Mouse (Mus musculus): Measurements from ENCODE around the gene Rp2. TPM values are rescaled to one million over a fixed set of nuclear protein-coding genes. Genes with fewer than 3 reads are reported as not detected.
"Not testable (repeated sequence)": the region's sequence is repeated elsewhere in the genome, so short reads cannot be mapped to it uniquely, and the experiment has no call there.

Rp2 gene
- polyA plus RNA-seq, 1 experiment from 2014 or later = 10.2 TPM

DNA sequence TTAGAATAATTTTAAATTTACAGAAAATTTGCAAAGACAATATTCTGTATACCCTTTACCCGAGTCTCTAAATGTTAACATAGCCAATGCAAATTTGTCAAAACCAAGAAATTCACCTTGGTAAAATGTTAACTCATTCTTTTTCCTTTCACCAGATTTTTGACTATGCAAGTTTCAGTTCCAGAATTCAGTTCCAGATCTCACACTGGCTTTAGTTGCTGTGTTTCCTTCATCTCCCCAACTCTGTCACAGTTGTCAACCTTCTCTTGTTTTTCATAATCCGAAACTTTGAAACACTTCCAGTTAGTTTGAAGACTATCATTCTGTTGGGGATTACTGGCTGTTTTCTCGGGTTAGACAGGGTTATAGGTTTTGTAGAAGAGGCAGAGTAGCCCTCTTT, 22.7 kb downstream of the Rp2 start:
- Histone ChIP-seq H3K27me3 (no peaks in the 10 kb centered on the region), H3K9me3 (replicated peaks) (no peaks in the 10 kb centered on the region), H3K4me1 (replicated peaks) (no peaks in the 10 kb centered on the region), H3K4me3 (replicated peaks) (no peak overlapping the region), H3K4me2 (no peak overlapping the region), H3K36me3 (0 out of 2 replicates have a peak, but pooled peaks cover 3% of the 10 kb centered on the region), H3K9ac (no peak overlapping the region), H3K27ac (no peak overlapping the region)
- DNase-seq (no peak), ATAC-seq (ENCODE audit: low read depth) (no peak)
- WGBS (ENCODE audit: insufficient replicate concordance) = 61% methylated on average over 3 of the region's 3 CpGs

DNA sequence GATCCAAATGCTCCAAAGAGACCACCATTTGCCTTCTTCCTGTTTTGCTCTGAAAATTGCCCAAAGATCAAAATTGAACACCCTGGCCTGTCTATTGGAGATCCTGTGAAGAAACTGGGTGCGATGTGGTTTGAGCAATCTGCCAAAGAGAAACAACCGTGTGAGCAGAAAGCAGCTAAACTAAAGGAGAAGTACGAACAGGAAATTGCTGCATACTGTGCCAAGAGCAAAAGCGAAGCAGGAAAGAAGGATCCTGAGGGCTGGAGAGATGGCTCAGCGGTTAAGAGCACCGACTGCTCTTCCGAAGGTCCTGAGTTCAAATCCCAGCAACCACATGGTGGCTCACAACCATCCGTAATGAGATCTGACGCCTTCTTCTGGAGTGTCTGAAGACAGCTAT, 27.7 kb downstream of the Rp2 start:
- not testable (repeated sequence) for H3K4me2 ChIP-seq; H3K4me3 ChIP-seq (replicated peaks); H3K36me3 ChIP-seq; H3K4me1 ChIP-seq (replicated peaks); H3K9ac ChIP-seq; DNase-seq; H3K27me3 ChIP-seq; H3K9me3 ChIP-seq (replicated peaks); H3K27ac ChIP-seq; ATAC-seq (ENCODE audit: low read depth)
- WGBS (ENCODE audit: insufficient replicate concordance) = 74% methylated on average over 9 of the region's 9 CpGs

DNA sequence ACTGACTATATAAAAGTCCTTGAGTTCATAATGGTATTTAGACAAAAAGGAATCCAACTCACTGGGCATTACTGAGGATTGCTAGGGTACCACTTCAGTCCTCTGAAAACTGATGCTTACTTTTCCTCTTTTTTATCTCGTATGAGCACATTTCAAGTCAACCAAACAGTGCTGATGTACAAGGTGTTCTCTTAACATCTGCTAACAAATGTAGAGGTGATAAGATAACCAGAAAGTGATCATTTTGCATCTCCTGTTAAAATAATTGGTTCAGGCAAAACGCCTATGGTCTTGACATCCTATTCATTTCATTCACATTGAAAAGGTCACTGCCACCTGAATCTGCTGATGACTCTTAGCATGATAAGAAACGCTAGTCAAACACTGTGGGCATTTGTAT, 28.7 kb downstream of the Rp2 start:
- DNase-seq (no peak), ATAC-seq (ENCODE audit: low read depth) (no peak)
- H3K9me3 ChIP-seq (replicated peaks) = no peaks in the 10 kb centered on the region
- no peaks in the 10 kb centered on the region for H3K4me1 ChIP-seq (replicated peaks)
- H3K9ac ChIP-seq = no peak overlapping the region
- WGBS (ENCODE audit: insufficient replicate concordance) = 46% methylated on average over 3 of the region's 3 CpGs
- no peaks in the 10 kb centered on the region for H3K27me3 ChIP-seq
- no peak overlapping the region for H3K27ac ChIP-seq
- H3K36me3 ChIP-seq = no peaks in the 10 kb centered on the region
- no peak overlapping the region for H3K4me2 ChIP-seq
- H3K4me3 ChIP-seq (replicated peaks) = no peak overlapping the region

DNA sequence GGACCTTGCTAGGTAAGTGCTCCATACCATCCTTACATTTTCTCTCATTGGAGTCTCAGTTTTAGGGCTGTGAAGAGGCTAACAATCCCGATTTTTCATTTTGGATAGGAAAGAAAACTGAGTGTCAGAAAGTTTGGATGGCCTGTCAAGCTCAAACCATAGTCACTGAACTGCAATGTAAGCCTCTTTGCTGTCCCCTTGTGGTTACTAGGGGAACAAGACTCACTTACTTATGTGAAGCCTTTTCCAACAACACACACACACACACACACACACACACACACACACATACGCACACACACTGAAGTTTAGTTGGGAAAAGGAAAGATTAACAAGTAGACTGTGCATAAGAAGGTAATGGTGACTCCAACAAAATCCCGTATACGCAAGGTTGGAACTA, 39.8 kb downstream of the Rp2 start:
- Histone ChIP-seq H3K36me3 (no peaks in the 10 kb centered on the region), H3K4me2 (no peak overlapping the region), H3K4me3 (replicated peaks) (no peak overlapping the region), H3K27ac (no peak overlapping the region), H3K27me3 (no peaks in the 10 kb centered on the region), H3K4me1 (replicated peaks) (peaks cover 4% of the 10 kb centered on the region), H3K9me3 (replicated peaks) (no peaks in the 10 kb centered on the region), H3K9ac (no peak overlapping the region)
- WGBS (ENCODE audit: insufficient replicate concordance) = 68% methylated on average over 4 of the region's 4 CpGs
- DNase-seq (no peak), ATAC-seq (ENCODE audit: low read depth) (no peak)

DNA sequence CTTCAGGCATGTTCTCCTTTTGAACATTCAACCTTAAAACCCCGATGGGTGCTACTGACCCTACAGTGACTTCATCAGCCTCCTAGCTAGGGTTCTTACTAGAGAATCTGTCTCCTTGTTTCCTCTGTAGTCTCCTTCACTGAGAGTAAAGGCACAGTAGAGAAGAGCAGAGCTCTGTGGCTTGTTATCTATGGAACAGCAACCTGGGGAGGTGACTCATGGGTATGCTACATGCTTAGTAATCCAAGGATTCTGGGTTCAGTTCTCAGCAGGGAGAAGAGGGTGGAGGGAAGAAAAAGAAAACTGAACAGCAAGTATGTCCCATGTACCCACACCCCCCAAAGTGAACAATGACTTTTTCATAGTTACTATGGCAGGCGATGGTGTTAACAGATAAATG, 42.6 kb downstream of the Rp2 start:
- no peaks in the 10 kb centered on the region for H3K36me3 ChIP-seq
- peak; percentile 53 for ATAC-seq (ENCODE audit: low read depth)
- H3K27ac ChIP-seq = no peak overlapping the region
- H3K4me3 ChIP-seq (replicated peaks) = no peak overlapping the region
- no peaks in the 10 kb centered on the region for H3K9me3 ChIP-seq (replicated peaks)
- H3K27me3 ChIP-seq = no peaks in the 10 kb centered on the region
- H3K9ac ChIP-seq = no peak overlapping the region
- peaks cover 6% of the 10 kb centered on the region for H3K4me1 ChIP-seq (replicated peaks)
- WGBS (ENCODE audit: insufficient replicate concordance) = 72% methylated on average over 2 of the region's 2 CpGs
- H3K4me2 ChIP-seq = no peak overlapping the region
- no peak for DNase-seq

DNA sequence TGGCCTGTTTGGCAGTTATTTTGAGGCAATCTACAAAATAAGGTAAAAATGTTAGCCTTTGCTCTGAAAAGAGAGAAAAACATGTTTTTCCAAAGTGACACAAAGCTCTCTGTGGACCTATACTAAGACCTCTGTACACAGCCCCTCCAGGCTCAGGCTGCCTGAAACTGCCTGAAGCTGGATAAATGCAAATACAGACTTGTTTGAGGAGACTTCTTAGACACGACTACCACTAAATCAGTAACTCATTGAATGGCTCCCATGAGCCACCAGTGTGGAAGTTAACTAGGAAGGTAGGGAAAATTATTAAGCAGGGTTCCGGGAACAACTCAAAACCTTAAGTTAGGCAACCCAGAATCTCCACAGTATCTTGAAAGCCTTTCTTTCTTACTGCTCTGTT, 43.4 kb downstream of the Rp2 start:
- H3K9me3 ChIP-seq (replicated peaks) = no peaks in the 10 kb centered on the region

DNA sequence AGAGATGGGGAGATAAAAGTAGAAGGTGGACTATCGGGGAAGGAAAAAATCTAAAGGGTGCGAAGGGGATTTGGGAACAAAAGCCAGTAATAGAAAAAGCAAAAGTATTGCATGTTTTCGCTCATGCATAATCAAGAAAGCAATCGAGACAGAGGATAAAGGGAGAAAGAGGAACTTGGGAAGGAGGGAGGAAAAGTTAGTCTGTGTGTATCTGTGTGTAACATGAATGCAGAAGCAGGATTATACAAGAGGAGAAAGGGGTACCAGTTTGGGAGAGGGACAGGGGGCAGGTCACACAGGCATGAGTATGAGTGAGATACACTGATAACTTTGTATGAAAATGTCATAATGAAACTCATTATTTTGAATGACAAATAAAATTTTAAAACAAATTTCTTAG, 47.1 kb downstream of the Rp2 start:
- Histone ChIP-seq H3K36me3 (no peaks in the 10 kb centered on the region), H3K9me3 (replicated peaks) (no peaks in the 10 kb centered on the region), H3K4me2 (no peak overlapping the region), H3K27ac (no peak overlapping the region), H3K4me1 (replicated peaks) (peaks cover 10% of the 10 kb centered on the region), H3K9ac (no peak overlapping the region), H3K4me3 (replicated peaks) (no peak overlapping the region), H3K27me3 (no peaks in the 10 kb centered on the region)
- DNase-seq = no peak
- no peak for ATAC-seq (ENCODE audit: low read depth)
- WGBS (ENCODE audit: insufficient replicate concordance) = 59% methylated on average over 4 of the region's 4 CpGs

More for the DNA sequence above, 43.4 kb downstream of the Rp2 start:
- no peak overlapping the region for H3K4me3 ChIP-seq (replicated peaks)
- no peak for DNase-seq
- H3K9ac ChIP-seq = no peak overlapping the region
- H3K36me3 ChIP-seq = no peaks in the 10 kb centered on the region
- peaks cover 9% of the 10 kb centered on the region for H3K4me1 ChIP-seq (replicated peaks)
- no peak overlapping the region for H3K27ac ChIP-seq
- WGBS (ENCODE audit: insufficient replicate concordance) = 43% methylated on average over 2 of the region's 2 CpGs
- H3K27me3 ChIP-seq = no peaks in the 10 kb centered on the region
- H3K4me2 ChIP-seq = no peak overlapping the region
- no peak for ATAC-seq (ENCODE audit: low read depth)

DNA sequence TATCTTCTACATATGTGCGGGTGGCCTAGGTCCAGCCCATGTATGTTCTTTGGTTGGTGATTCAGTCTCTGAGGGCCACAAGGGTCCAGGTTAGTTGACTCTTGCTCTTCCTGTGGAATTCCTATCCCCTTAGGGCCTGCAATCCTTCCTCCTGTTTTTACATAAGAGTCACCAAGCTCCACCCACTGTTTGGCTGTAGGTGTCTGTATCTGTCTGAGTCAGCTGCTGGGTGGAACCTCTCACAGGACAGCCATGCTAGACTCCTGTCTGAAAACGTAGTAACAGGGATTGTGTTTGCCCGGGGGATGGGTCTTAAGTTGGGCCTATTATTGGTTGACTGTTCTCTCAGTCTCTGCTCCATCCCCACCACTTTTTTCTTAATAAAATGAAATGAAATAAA, 47.9 kb downstream of the Rp2 start:
- Histone ChIP-seq H3K4me3 (replicated peaks) (no peak overlapping the region), H3K9ac (no peak overlapping the region), H3K9me3 (replicated peaks) (no peaks in the 10 kb centered on the region), H3K36me3 (no peaks in the 10 kb centered on the region), H3K27me3 (no peaks in the 10 kb centered on the region), H3K4me1 (replicated peaks) (peaks cover 10% of the 10 kb centered on the region), H3K4me2 (no peak overlapping the region), H3K27ac (peak overlapping the region; percentile 50)
- ATAC-seq (ENCODE audit: low read depth) = peak; percentile 87
- DNase-seq = peak; percentile 40
- WGBS (ENCODE audit: insufficient replicate concordance) = 61% methylated on average over 3 of the region's 3 CpGs

DNA sequence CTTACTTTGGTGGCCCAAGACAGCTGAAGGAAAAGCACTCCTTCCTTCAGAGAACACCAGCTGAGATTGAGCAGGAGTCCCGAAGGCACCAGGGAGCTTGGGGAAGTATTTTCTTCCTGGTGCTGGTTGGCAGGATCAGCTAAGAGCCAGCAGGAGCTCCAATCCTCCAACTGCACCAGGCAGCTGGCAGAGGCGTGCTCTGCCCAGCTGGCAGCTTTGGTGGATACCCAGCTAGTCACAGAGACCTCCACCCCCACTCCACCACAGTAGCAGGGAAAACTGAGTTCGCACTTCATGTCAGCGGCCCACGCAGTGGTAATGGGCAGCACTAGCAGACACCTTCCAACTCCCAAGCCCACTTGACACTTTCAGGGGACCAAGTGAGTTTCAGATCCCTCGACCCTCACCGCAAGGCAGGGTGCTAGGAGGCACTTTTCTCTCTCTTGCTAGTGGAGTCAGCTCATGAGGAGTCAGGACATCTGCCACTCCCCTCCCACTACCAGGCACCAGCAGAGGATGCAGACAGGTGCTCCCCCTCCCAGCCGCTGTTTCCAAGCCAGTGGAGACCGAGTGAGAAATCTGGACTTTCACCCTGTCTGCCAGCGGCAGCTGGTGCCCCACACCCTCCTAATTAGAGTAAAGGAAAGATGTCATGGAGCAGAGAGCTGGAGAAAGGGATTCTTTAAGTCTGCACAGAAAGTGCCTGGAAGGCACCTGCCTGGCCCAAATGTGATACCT, 50.8 kb downstream of the Rp2 start:
- Histone ChIP-seq H3K4me2 (no peak overlapping the region), H3K27ac (no peak overlapping the region), H3K4me3 (replicated peaks) (no peak overlapping the region), H3K9me3 (replicated peaks) (no peaks in the 10 kb centered on the region), H3K27me3 (no peaks in the 10 kb centered on the region), H3K9ac (no peak overlapping the region), H3K4me1 (replicated peaks) (peaks cover 9% of the 10 kb centered on the region), H3K36me3 (no peaks in the 10 kb centered on the region)
- no peak for DNase-seq
- ATAC-seq (ENCODE audit: low read depth) = 0 out of 2 replicates have a peak, but pooled peaks have one; percentile 11
- 56% methylated on average over 10 of the region's 10 CpGs for WGBS (ENCODE audit: insufficient replicate concordance)

DNA sequence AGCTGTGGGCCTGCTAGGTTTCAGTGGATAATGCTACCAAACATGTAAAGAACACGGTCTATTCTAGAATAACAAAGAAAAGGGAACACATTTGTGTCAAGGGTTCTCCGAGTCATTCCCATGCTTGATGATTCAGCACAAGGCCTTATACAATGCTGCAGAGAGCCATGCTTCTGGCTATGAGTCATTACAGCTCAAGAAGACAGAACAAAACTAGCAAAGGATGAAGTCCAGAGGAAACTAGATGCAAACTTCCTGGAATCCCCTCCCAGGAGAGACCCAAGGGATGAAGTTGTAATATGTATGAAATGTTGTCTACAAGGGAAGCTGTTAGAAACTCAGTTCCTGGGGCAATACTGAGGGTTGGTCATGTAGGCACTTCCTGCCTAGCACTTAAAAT, 54.2 kb downstream of the Rp2 start:
- Histone ChIP-seq H3K27ac (no peak overlapping the region), H3K36me3 (no peaks in the 10 kb centered on the region), H3K4me2 (no peak overlapping the region), H3K9me3 (replicated peaks) (no peaks in the 10 kb centered on the region), H3K4me1 (replicated peaks) (peaks cover 3% of the 10 kb centered on the region; the same call in 1 of the 2 replicates), H3K27me3 (no peaks in the 10 kb centered on the region), H3K9ac (no peak overlapping the region), H3K4me3 (replicated peaks) (no peak overlapping the region)
- ATAC-seq (ENCODE audit: low read depth) = no peak
- WGBS (ENCODE audit: insufficient replicate concordance) = 54% methylated on average over 2 of the region's 2 CpGs
- DNase-seq = no peak

DNA sequence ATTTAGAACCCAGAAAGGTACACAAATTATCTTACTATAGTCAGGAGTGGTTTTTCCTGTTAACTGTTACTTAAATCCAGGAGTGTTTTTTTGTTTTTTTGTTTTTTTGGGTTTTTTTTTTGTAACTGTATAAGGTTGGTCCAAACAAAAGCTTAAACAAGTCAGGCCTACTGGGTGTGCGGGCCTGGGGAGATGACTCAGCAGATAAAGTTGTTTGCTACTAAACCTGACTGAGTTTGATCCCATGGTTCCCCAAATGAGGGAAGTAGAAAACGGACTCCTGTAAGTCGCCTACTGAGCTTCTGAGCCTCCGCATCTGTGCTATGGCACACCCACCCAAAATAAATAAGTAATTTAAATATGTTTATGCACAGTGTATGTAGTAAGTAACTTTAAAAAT, 55.3 kb downstream of the Rp2 start:
- 44% methylated on average over 4 of the region's 4 CpGs for WGBS (ENCODE audit: insufficient replicate concordance)
- H3K9me3 ChIP-seq (replicated peaks) = no peaks in the 10 kb centered on the region
- peaks cover 3% of the 10 kb centered on the region; the same call in 1 of the 2 replicates for H3K4me1 ChIP-seq (replicated peaks)
- H3K9ac ChIP-seq = no peak overlapping the region
- H3K4me2 ChIP-seq = no peak overlapping the region
- ATAC-seq (ENCODE audit: low read depth) = peak; percentile 74
- H3K27ac ChIP-seq = no peak overlapping the region
- no peaks in the 10 kb centered on the region for H3K36me3 ChIP-seq
- H3K27me3 ChIP-seq = no peaks in the 10 kb centered on the region
- no peak overlapping the region for H3K4me3 ChIP-seq (replicated peaks)
- DNase-seq = no peak

DNA sequence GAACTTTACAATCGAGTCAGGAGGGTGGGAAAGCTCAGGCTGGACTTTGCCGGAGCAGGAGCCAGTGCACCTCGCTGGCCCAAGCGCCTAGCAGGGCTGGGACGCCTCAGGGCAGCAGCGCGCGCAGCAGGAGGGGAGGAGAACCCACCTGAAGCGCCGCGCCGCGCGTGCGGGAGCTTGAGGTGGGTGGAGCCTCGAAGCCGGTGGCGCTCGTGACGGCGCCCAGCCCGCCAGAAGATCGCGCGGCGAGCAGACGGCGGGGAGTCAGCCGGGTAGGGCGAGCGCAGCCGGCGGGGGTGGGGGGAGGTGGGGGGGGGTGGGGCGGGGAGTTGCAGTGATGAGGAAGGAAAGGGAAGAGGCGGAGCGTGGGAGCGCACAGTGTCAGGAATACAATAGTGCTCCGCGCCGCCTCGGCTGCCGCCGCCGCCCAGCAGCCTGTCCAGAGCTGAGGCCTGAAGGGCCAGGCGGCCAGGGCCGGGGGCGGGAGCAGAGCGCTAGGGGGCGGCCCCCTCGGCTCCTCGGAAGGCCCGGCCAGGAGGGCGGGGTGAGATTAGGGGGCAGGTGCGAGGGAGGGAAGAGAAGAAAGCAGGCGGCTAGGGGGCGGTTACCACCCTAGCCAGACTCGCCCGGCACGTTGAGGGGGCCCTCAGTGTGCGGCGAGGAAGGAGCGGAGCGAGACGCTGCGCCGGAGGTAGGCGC, 61.0 kb downstream of the Rp2 start, which contains the start of gene Jade3:
Jade3 (plus strand) TSS at position 549 of the 699 bp plus-strand sequence.
- Histone ChIP-seq H3K4me3 (replicated peaks) (peak within 1 kb of the TSS; percentile 75), H3K27me3 (no peaks in the 10 kb centered on the region), H3K4me2 (peak within 1 kb of the TSS; percentile 82), H3K36me3 (peaks cover 5% of the 10 kb centered on the region), H3K4me1 (replicated peaks) (peaks cover 7% of the 10 kb centered on the region; the same call in 1 of the 2 replicates), H3K9ac (peak within 1 kb of the TSS; percentile 85), H3K9me3 (replicated peaks) (no peaks in the 10 kb centered on the region), H3K27ac (peak within 1 kb of the TSS; percentile 84)
- 14% methylated on average over 42 of the region's 67 CpGs for WGBS (ENCODE audit: insufficient replicate concordance)
- ATAC-seq (ENCODE audit: low read depth) (peak; percentile 90), DNase-seq (peak; percentile 79)
